Mouse (Mus musculus) G1E (cell line): Measurements from ENCODE around the gene Kmt5a. TPM values are rescaled to one million over a fixed set of nuclear protein-coding genes. Genes with fewer than 3 reads are reported as not detected.

ENCODE experiments used
- ATAC-seq: 2 replicates; pipeline ENCODE4 v1.8.0; 2016; ENCODE audit warnings: mild to moderate bottlenecking; ENCODE audit not compliant: insufficient number of reproducible peaks, poor library complexity, low FRiP score, severe bottlenecking; ENCODE audit errors: extremely low read depth
- DNase-seq: peaks from one replicate; pipeline ENCODE4 v3.0.0; 2012; ENCODE audit warnings: low spot score
- H3K27me3 ChIP-seq: 2 replicates; pipeline ENCODE4 v1.6.1; 2012; ENCODE audit warnings: mild to moderate bottlenecking, low read length, inconsistent platforms; ENCODE audit not compliant: insufficient read depth
- H3K36me3 ChIP-seq: replicated peaks from 2 replicates; pipeline ENCODE3; 2012; ENCODE audit warnings: mild to moderate bottlenecking, inconsistent platforms
- H3K4me1 ChIP-seq: 2 replicates; pipeline ENCODE4 v1.6.1; 2012; ENCODE audit warnings: low read depth, low read length, inconsistent platforms, mixed read lengths; ENCODE audit not compliant: insufficient read depth
- H3K4me3 ChIP-seq: 2 replicates; pipeline ENCODE4 v1.5.1; 2012; ENCODE audit warnings: low read depth, mild to moderate bottlenecking, inconsistent platforms, low read length, moderate library complexity, mixed read lengths
- H3K9me3 ChIP-seq: replicated peaks from 2 replicates; pipeline ENCODE4 v1.6.1; 2012; ENCODE audit warnings: inconsistent platforms
- CTCF ChIP-seq: IDR thresholded peaks from 2 replicates; pipeline ENCODE4 v1.5.1; 2012; ENCODE audit warnings: low read depth, low read length, inconsistent platforms, mixed read lengths
- GATA1 ChIP-seq: IDR thresholded peaks from 2 replicates; pipeline ENCODE4 v1.6.1; 2012; ENCODE audit warnings: borderline replicate concordance, low read length, inconsistent platforms, mixed read lengths
- GATA2 ChIP-seq: IDR thresholded peaks from 2 replicates; pipeline ENCODE4 v1.6.1; 2012; ENCODE audit warnings: low read depth, low read length, inconsistent platforms, borderline replicate concordance
- POLR2AphosphoS5 ChIP-seq: IDR thresholded peaks from 2 replicates; pipeline ENCODE4 v1.6.1; 2012; ENCODE audit warnings: low read depth, low read length, inconsistent platforms; ENCODE audit not compliant: insufficient replicate concordance
- TAL1 ChIP-seq: conservative IDR thresholded peaks from 2 replicates; pipeline ENCODE4 v1.6.1; 2012; ENCODE audit warnings: low read depth, low read length, inconsistent platforms, mixed read lengths
- polyA plus RNA-seq: library from polyadenylated mRNA; stranded (reverse); fragments of >175 nt; gene quantifications from 2 replicates; pipeline ENCODE4 v1.2.3, GENCODE M21; 2012
- total RNA-seq, 2 experiments: library from RNA; stranded (forward) in 1 of 2; stranded (reverse) in 1 of 2; fragments of 200-1000 nt in 1 of 2; fragments of >200 nt in 1 of 2; fragmentation: Nextera tagmentation in 1 of 2; gene quantifications; 2 replicates each; pipeline ENCODE4 v1.2.3; 2014 to 2017

Gene Kmt5a
- 504 and 585 TPM in 2 replicates for total RNA-seq (2014; fragmentation: Nextera tagmentation)
- 85.1 and 91.8 TPM in 2 replicates for total RNA-seq (2017)
- 293 and 320 TPM in 2 replicates for polyA plus RNA-seq

GRCm38 (mm10) chr5:124439447-124440093 is at the start of gene Kmt5a:
TSS of gene Kmt5a (plus strand) at chr5:124439930.
- no peak for TF ChIP-seq GATA2
- TF ChIP-seq POLR2AphosphoS5, result no peak
- no peak for TF ChIP-seq CTCF
- TF ChIP-seq TAL1, result no peak
- TF ChIP-seq GATA1, result no peak
- Histone ChIP-seq H3K4me1 (peaks cover 37% of the 10 kb centered on the region), H3K36me3 (peaks cover 19% of the 10 kb centered on the region), H3K27me3 (no peaks in the 10 kb centered on the region), H3K9me3 (0 out of 2 replicates have a peak, but pooled peaks cover 2% of the 10 kb centered on the region), H3K4me3 (peak within 1 kb of the TSS; percentile 82)
- DNase-seq (peak; percentile 92), ATAC-seq (peak; percentile 97)

DNA sequence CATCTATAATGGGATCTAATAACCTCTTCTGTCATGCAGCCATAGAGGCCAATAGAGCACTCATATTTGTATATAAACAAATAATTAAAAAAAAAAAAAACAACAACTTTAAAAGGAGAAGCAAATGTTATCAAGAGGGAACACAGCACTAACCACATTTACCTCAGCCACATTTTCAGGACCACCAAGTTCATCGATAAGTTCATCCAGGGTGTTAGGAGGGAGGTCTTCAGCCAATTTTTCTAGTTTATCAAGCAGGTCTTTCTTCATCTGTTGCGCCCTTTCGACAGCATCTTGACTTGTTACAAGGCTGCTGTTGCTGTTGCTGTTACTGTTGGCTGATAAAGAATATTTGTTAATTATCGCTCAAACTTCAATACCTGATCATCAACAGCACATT is 47.3 kb upstream of the Kmt5a start:
- DNase-seq (no peak), ATAC-seq (no peak)
- H3K4me1 ChIP-seq, result peaks cover 15% of the 10 kb centered on the region
- TF ChIP-seq GATA1 (no peak), GATA2 (no peak), CTCF (no peak), POLR2AphosphoS5 (no peak), TAL1 (peak; percentile 29)
- peaks cover 96% of the 10 kb centered on the region for H3K36me3 ChIP-seq
- H3K4me3 ChIP-seq, result no peak overlapping the region
- no peaks in the 10 kb centered on the region for H3K9me3 ChIP-seq
- no peaks in the 10 kb centered on the region for H3K27me3 ChIP-seq

- Histone ChIP-seq H3K4me1 (peaks cover 15% of the 10 kb centered on the region), H3K4me3 (no peak overlapping the region), H3K9me3 (no peaks in the 10 kb centered on the region), H3K36me3 (peaks cover 98% of the 10 kb centered on the region), H3K27me3 (no peaks in the 10 kb centered on the region)
- ATAC-seq, result no peak
- no peak for DNase-seq
- TF ChIP-seq TAL1 (no peak), GATA1 (no peak)
These were observed 46.0 kb upstream of the Kmt5a start for GRCm38 (mm10) chr5:124393726-124394125.

DNA sequence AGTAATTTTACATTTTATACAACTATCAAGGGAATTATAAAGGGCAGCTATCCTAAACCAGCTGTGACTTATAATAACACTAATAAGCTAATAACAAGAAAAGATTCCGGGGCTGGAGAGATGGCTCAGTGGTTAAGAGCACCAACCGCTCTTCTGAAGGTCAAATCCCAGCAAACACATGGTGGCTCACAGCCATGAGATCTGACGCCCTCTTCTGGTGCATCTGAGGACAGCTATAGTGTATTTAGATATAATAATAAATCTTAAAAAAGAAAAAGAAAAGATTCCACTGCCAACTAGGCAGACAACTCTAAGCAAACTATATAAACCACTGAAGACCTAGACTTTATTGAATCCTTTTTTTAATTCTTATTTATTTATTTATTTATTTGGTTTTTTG is 28.9 kb upstream of the Kmt5a start:
- peaks cover 35% of the 10 kb centered on the region for H3K4me1 ChIP-seq
- no peak for TF ChIP-seq TAL1
- TF ChIP-seq GATA1, result no peak
- no peak for TF ChIP-seq GATA2
- TF ChIP-seq POLR2AphosphoS5, result no peak
- TF ChIP-seq CTCF, result no peak
- H3K4me3 ChIP-seq, result no peak overlapping the region
- H3K9me3 ChIP-seq, result no peaks in the 10 kb centered on the region
- H3K36me3 ChIP-seq, result peaks cover 75% of the 10 kb centered on the region
- ATAC-seq (no peak), DNase-seq (no peak)
- no peaks in the 10 kb centered on the region for H3K27me3 ChIP-seq

- H3K4me1 ChIP-seq, result peaks cover 43% of the 10 kb centered on the region
- no peaks in the 10 kb centered on the region for H3K27me3 ChIP-seq
- peaks cover 73% of the 10 kb centered on the region for H3K36me3 ChIP-seq
- H3K4me3 ChIP-seq, result no peak overlapping the region
- no peaks in the 10 kb centered on the region for H3K9me3 ChIP-seq
- no peak for TF ChIP-seq TAL1
- TF ChIP-seq CTCF, result no peak
- TF ChIP-seq POLR2AphosphoS5, result no peak
- no peak for TF ChIP-seq GATA2
- TF ChIP-seq GATA1, result no peak
- ATAC-seq (peak; percentile 82), DNase-seq (peak; percentile 15)
These were observed 27.6 kb upstream of the Kmt5a start for GRCm38 (mm10) chr5:124412163-124412562.

DNA sequence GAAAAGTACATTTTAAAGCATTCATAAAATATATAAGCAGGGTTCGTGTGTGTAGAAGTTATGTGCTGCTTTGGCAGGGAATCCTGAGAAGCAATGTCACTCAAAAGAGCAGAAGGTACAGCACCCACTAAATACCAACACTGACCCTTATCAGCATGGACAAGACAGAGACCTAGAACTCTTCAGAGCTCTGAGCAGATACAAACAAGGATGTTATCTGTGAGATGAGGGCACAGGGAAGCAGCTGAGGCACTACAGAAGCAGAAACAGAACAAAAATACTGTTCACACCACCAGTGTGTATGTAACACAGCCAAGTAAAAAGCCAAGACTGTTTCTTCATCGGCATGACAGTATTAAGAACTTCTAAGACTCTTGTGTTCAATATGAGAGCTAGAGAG is 20.8 kb upstream of the Kmt5a start:
- peak; percentile 94 for ATAC-seq
- Histone ChIP-seq H3K36me3 (peaks cover 46% of the 10 kb centered on the region), H3K4me3 (no peak overlapping the region; the same call in 1 of the 2 replicates), H3K9me3 (no peaks in the 10 kb centered on the region), H3K27me3 (no peaks in the 10 kb centered on the region), H3K4me1 (peaks cover 76% of the 10 kb centered on the region)
- DNase-seq, result peak; percentile 20
- TF ChIP-seq GATA2 (no peak), GATA1 (no peak), TAL1 (peak; percentile 60), POLR2AphosphoS5 (no peak)
